Mouse (Mus musculus): ENCODE data around the gene Rab4b.

DNA sequence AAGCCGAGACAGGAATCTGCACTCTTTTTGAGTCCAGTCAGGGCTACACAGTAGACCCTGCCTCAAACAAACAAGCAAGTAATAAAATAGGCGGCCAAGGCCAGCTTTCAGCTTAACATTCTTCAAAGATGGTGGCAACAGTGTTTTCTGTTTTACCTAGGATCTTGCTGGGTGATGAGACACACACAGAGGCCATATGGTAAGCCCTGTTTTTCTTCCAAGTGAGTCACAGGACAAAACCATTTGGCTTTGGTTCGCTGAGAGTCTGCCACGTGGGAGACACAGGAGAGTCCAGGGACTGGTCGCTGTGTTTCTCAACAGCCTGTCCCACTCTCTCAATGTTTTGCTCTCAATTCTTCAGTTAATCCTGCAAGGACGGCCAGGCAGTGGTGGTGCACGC lies 39.9 kb upstream of the Rab4b start:
- no peak for TF ChIP-seq CTCF (IDR thresholded peaks at IDR 0.05; ENCODE audit: low read depth)
- no peak for TF ChIP-seq EP300 (IDR thresholded peaks at IDR 0.05; ENCODE audit: low read depth)

Measured in liver, postnatal 0 days (tissue).